Mouse (Mus musculus) neural tube, embryonic 10.5 days (tissue): ENCODE measurements around the gene Ppif.

ENCODE experiments used
- DNase-seq: peaks from one replicate; pipeline ENCODE4 v3.0.0-alpha.2; 2017; ENCODE audit warnings: low spot score; ENCODE audit errors: extremely low spot score

The Ppif gene

GRCm38 (mm10) chr14:25693888-25694568 is at the start of gene Ppif:
Ppif (plus strand) TSS chr14:25694154.
- peak; percentile 99 for DNase-seq

- DNase-seq: no peak
Observed at GRCm38 (mm10) chr14:25645717-25646116, 48.2 kb upstream of the Ppif start.

GRCm38 (mm10) chr14:25646161-25646621 is 47.8 kb upstream of the Ppif start:
- peak; percentile 65 for DNase-seq

GRCm38 (mm10) chr14:25651131-25651530 is 42.8 kb upstream of the Ppif start:
- DNase-seq: no peak

GRCm38 (mm10) chr14:25651905-25652304 is 42.0 kb upstream of the Ppif start:
- no peak for DNase-seq

- DNase-seq: no peak
Observed at GRCm38 (mm10) chr14:25654401-25655197, 39.4 kb upstream of the Ppif start.

GRCm38 (mm10) chr14:25660661-25661060 is 33.3 kb upstream of the Ppif start:
- DNase-seq: no peak

- DNase-seq: no peak
Observed at GRCm38 (mm10) chr14:25661185-25661920, 32.6 kb upstream of the Ppif start.

GRCm38 (mm10) chr14:25663649-25664309 is 30.2 kb upstream of the Ppif start:
- no peak for DNase-seq

GRCm38 (mm10) chr14:25664310-25664695 is 29.7 kb upstream of the Ppif start:
- DNase-seq: no peak

GRCm38 (mm10) chr14:25665314-25665970 is 28.5 kb upstream of the Ppif start:
- DNase-seq: no peak

GRCm38 (mm10) chr14:25666668-25667376 is 27.1 kb upstream of the Ppif start:
- no peak for DNase-seq

GRCm38 (mm10) chr14:25667587-25667986 is 26.4 kb upstream of the Ppif start:
- no peak for DNase-seq

GRCm38 (mm10) chr14:25679625-25680024 is 14.3 kb upstream of the Ppif start:
- DNase-seq: no peak

GRCm38 (mm10) chr14:25682020-25682419 is 11.9 kb upstream of the Ppif start:
- no peak for DNase-seq

- no peak for DNase-seq
Observed at GRCm38 (mm10) chr14:25686216-25686945, 7.6 kb upstream of the Ppif start.

GRCm38 (mm10) chr14:25686983-25687901 is 6.7 kb upstream of the Ppif start:
- no peak for DNase-seq

- no peak for DNase-seq
Observed at GRCm38 (mm10) chr14:25693271-25693887, 575 bp upstream of the Ppif start.
